Comparison of ENCODE assay signal across 8 mouse cellular contexts in genomic region chr9:78527767-78528381, GRCm38 (mm10). TPM values are rescaled to one million over a fixed set of nuclear protein-coding genes. Genes with fewer than 3 reads are reported as not detected.
DNase-seq lines count a peak whose midpoint lies in the region; ATAC-seq lines count a peak whose summit lies in the region.

No protein-coding gene starts in this region.

- H3K9ac ChIP-seq in hindbrain, embryonic 15.5 days, result peak overlapping the region; percentile 55

- H3K9me3 ChIP-seq in hindbrain, embryonic 15.5 days, result no peaks in the 10 kb centered on the region

- peak overlapping the region; percentile 49 for H3K4me3 ChIP-seq in hindbrain, embryonic 15.5 days

- no peaks in the 10 kb centered on the region for H3K36me3 ChIP-seq in hindbrain, embryonic 15.5 days

- peak; percentile 68 for DNase-seq in T-cell, adult 2 months (ENCODE audit: low spot score)
- DNase-seq in cerebellum, postnatal 36 days, result peak; percentile 77 to 80
- DNase-seq in frontal cortex, postnatal 36 days (ENCODE audit: low spot score in 2 of 2), result peak; percentile 79 to 80
- peak; percentile 51 for DNase-seq in left cerebral cortex, adult 11 months (ENCODE audit: low spot score)
- peak; percentile 85 to 91 for DNase-seq in lung, postnatal 4 days
- peak; percentile 79 to 84 for DNase-seq in right cerebral cortex, adult 2 months (ENCODE audit: low spot score in 2 of 2)
- peak; percentile 85 for DNase-seq in urinary bladder, postnatal 25 days (ENCODE audit: low spot score)

- peak overlapping the region; percentile 90 for H3K4me2 ChIP-seq in hindbrain, embryonic 15.5 days

- H3K4me1 ChIP-seq in hindbrain, embryonic 15.5 days (replicated peaks), result peaks cover 13% of the 10 kb centered on the region

- 2% methylated on average over 16 of the region's 16 CpGs for WGBS in hindbrain, embryonic 15.5 days

- peak overlapping the region; percentile 87 for H3K27ac ChIP-seq in hindbrain, embryonic 15.5 days (replicated peaks)

- no peaks in the 10 kb centered on the region for H3K27me3 ChIP-seq in hindbrain, embryonic 15.5 days

- ATAC-seq in hindbrain, embryonic 15.5 days (ENCODE audit: low FRiP score, low read depth), result peak; percentile 54

RNA-seq across cellular contexts. Expression of gene Eef1a1, which starts 38.9 kb away (rescaled TPM):
- 2,946 and 3,077 TPM in 2 replicates for polyA plus RNA-seq in hindbrain, embryonic 15.5 days (2015; fragmentation: Nextera tagmentation; extraction: Ambion mirVana)

RNA-seq across cellular contexts. Expression of gene Slc17a5, which starts 60.0 kb away (rescaled TPM):
- polyA plus RNA-seq in hindbrain, embryonic 15.5 days (2015; fragmentation: Nextera tagmentation; extraction: Ambion mirVana), result 15.4 and 16.2 TPM in 2 replicates

Comparison
In these comparisons a context has a peak if more than half of its experiments do, and no peak if none do; other contexts are left out.
1. Peak in every context shown above with its lines: DNase-seq, ATAC-seq, H3K4me3 ChIP-seq and H3K27ac ChIP-seq.